In genomic region chr13:34075893-34076292, GRCm38 (mm10) we compare ENCODE assay signal across 8 mouse cellular contexts. TPM values are rescaled to one million over a fixed set of nuclear protein-coding genes. Genes with fewer than 3 reads are reported as not detected.
DNase-seq lines count a peak whose midpoint lies in the region; ATAC-seq and TF ChIP-seq lines count a peak whose summit lies in the region.
"Not testable (repeated sequence)": the region's sequence is repeated elsewhere in the genome, so short reads cannot be mapped to it uniquely, and the experiment has no call there.

No protein-coding gene starts in this region.

- peak overlapping the region; percentile 79 for H3K4me2 ChIP-seq in forebrain, embryonic 16.5 days (ENCODE audit: low read length)
- peak overlapping the region; percentile 89; the same call in 1 of the 2 replicates for H3K4me2 ChIP-seq in hindbrain, embryonic 11.5 days (replicated peaks; ENCODE audit: low read depth, low read length)
- H3K4me2 ChIP-seq in intestine, embryonic 15.5 days (replicated peaks), result peak overlapping the region; percentile 94
- peak overlapping the region; percentile 87; the same call in 1 of the 2 replicates for H3K4me2 ChIP-seq in lung, postnatal 0 days (replicated peaks; ENCODE audit: low read depth, low read length)
- H3K4me2 ChIP-seq in midbrain, embryonic 15.5 days, result peak overlapping the region; percentile 65
- H3K4me2 ChIP-seq in neural tube, embryonic 14.5 days (ENCODE audit: low read depth, low read length), result peak overlapping the region; percentile 61

- DNase-seq in 3T3-L1 (ENCODE audit: low read depth, low spot score), result peak; percentile 56
- not testable (repeated sequence) for DNase-seq in hindbrain, embryonic 11.5 days (ENCODE audit: low spot score); lung, postnatal 0 days (ENCODE audit: low spot score)

- not testable (repeated sequence) for H3K27me3 ChIP-seq in forebrain, embryonic 16.5 days (replicated peaks; ENCODE audit: control insufficient read depth, insufficient read depth, low read length); hindbrain, embryonic 11.5 days (ENCODE audit: control insufficient read depth, insufficient read depth, low read length); intestine, embryonic 15.5 days (replicated peaks); lung, postnatal 0 days (replicated peaks; ENCODE audit: insufficient read depth, low read length); midbrain, embryonic 15.5 days (replicated peaks); neural tube, embryonic 14.5 days (ENCODE audit: control insufficient read depth, insufficient read depth, low read length)

- H3K27ac ChIP-seq in cortical plate, adult 2 months (ENCODE audit: insufficient read depth, low read length); forebrain, embryonic 16.5 days (ENCODE audit: low read length); intestine, embryonic 15.5 days; lung, postnatal 0 days (ENCODE audit: low read length); neural tube, embryonic 14.5 days (ENCODE audit: low read depth, low read length): not testable (repeated sequence)
- H3K27ac ChIP-seq in hindbrain, embryonic 11.5 days (ENCODE audit: low read depth, low read length), result 0 out of 2 replicates have a peak overlapping the region, but pooled peaks have one; percentile 76
- H3K27ac ChIP-seq in midbrain, embryonic 15.5 days, result peak overlapping the region; percentile 90

- TF ChIP-seq POLR2A in cortical plate, adult 2 months (IDR thresholded peaks at IDR 0.05; ENCODE audit: extremely low read depth, insufficient read depth, low read length), result not testable (repeated sequence)

- ATAC-seq in forebrain, embryonic 16.5 days; hindbrain, embryonic 11.5 days (ENCODE audit: low FRiP score); intestine, embryonic 15.5 days; lung, postnatal 0 days; midbrain, embryonic 15.5 days (replicated peaks); neural tube, embryonic 14.5 days (ENCODE audit: low read depth): not testable (repeated sequence)

- not testable (repeated sequence) for TF ChIP-seq EP300 in lung, postnatal 0 days (IDR thresholded peaks at IDR 0.05)

- H3K4me3 ChIP-seq in cortical plate, adult 2 months (ENCODE audit: insufficient read depth, low read length), result peak overlapping the region; percentile 91; the same call in 1 of the 2 replicates
- peak overlapping the region; percentile 95 for H3K4me3 ChIP-seq in forebrain, embryonic 16.5 days (replicated peaks; ENCODE audit: low read length)
- peak overlapping the region; percentile 77; the same call in 1 of the 2 replicates for H3K4me3 ChIP-seq in hindbrain, embryonic 11.5 days (ENCODE audit: low read depth, low read length)
- not testable (repeated sequence) for H3K4me3 ChIP-seq in intestine, embryonic 15.5 days (replicated peaks); lung, postnatal 0 days (ENCODE audit: low read depth, low read length)
- H3K4me3 ChIP-seq in midbrain, embryonic 15.5 days, result peak overlapping the region; percentile 85
- H3K4me3 ChIP-seq in neural tube, embryonic 14.5 days (ENCODE audit: low read depth, low read length), result peak overlapping the region; percentile 84

- not testable (repeated sequence) for H3K4me1 ChIP-seq in cortical plate, adult 2 months (ENCODE audit: control insufficient read depth, insufficient read depth, low read length); hindbrain, embryonic 11.5 days (replicated peaks; ENCODE audit: control insufficient read depth, insufficient read depth, low read length); intestine, embryonic 15.5 days (replicated peaks)
- H3K4me1 ChIP-seq in forebrain, embryonic 16.5 days (replicated peaks; ENCODE audit: control insufficient read depth, insufficient read depth, low read length), result peaks cover 14% of the 10 kb centered on the region
- peaks cover 13% of the 10 kb centered on the region; the same call in 1 of the 2 replicates for H3K4me1 ChIP-seq in lung, postnatal 0 days (ENCODE audit: insufficient read depth, low read depth, low read length)
- peaks cover 42% of the 10 kb centered on the region for H3K4me1 ChIP-seq in midbrain, embryonic 15.5 days
- H3K4me1 ChIP-seq in neural tube, embryonic 14.5 days (ENCODE audit: control insufficient read depth, insufficient read depth, low read length), result peaks cover 19% of the 10 kb centered on the region

- 79% methylated on average over 6 of the region's 6 CpGs for WGBS in forebrain, embryonic 16.5 days
- WGBS in hindbrain, embryonic 11.5 days, result 80% methylated on average over 6 of the region's 6 CpGs
- WGBS in intestine, embryonic 15.5 days, result 80% methylated on average over 6 of the region's 6 CpGs
- 79% methylated on average over 6 of the region's 6 CpGs for WGBS in lung, postnatal 0 days
- 50% methylated on average over 6 of the region's 6 CpGs for WGBS in midbrain, embryonic 15.5 days
- WGBS in neural tube, embryonic 14.5 days, result 75% methylated on average over 6 of the region's 6 CpGs

- H3K9ac ChIP-seq in forebrain, embryonic 16.5 days (replicated peaks; ENCODE audit: low read depth, low read length); hindbrain, embryonic 11.5 days (ENCODE audit: low read depth, low read length); intestine, embryonic 15.5 days; lung, postnatal 0 days (replicated peaks; ENCODE audit: low read depth); neural tube, embryonic 14.5 days (replicated peaks; ENCODE audit: low read depth, low read length): not testable (repeated sequence)
- H3K9ac ChIP-seq in midbrain, embryonic 15.5 days, result peak overlapping the region; percentile 98

- H3K9me3 ChIP-seq in forebrain, embryonic 16.5 days (ENCODE audit: control insufficient read depth, low read length); hindbrain, embryonic 11.5 days (ENCODE audit: control insufficient read depth, low read length); intestine, embryonic 15.5 days; lung, postnatal 0 days (ENCODE audit: low read length); midbrain, embryonic 15.5 days; neural tube, embryonic 14.5 days (ENCODE audit: control insufficient read depth, low read length): not testable (repeated sequence)

- TF ChIP-seq CTCF in cortical plate, adult 2 months (IDR thresholded peaks at IDR 0.05; ENCODE audit: extremely low read depth, insufficient read depth, low read length); lung, postnatal 0 days (IDR thresholded peaks at IDR 0.05): not testable (repeated sequence)

- not testable (repeated sequence) for H3K36me3 ChIP-seq in forebrain, embryonic 16.5 days (ENCODE audit: control insufficient read depth, insufficient read depth); hindbrain, embryonic 11.5 days (ENCODE audit: control insufficient read depth, insufficient read depth, low read length); intestine, embryonic 15.5 days; lung, postnatal 0 days (ENCODE audit: insufficient read depth, low read length); midbrain, embryonic 15.5 days (replicated peaks)
- H3K36me3 ChIP-seq in neural tube, embryonic 14.5 days (ENCODE audit: control insufficient read depth, insufficient read depth, low read length), result peaks cover 18% of the 10 kb centered on the region

RNA-seq across cellular contexts. Expression of gene Tubb2a, which starts 1.9 kb away (rescaled TPM):
- 1,313 and 1,351 TPM in 2 replicates for polyA plus RNA-seq in cortical plate, adult 2 months (2012; rRNA removed)
- polyA plus RNA-seq in forebrain, embryonic 16.5 days (2015; fragmentation: Nextera tagmentation; extraction: Ambion mirVana), result 1,717 and 2,137 TPM in 2 replicates
- 422 and 447 TPM in 2 replicates for polyA plus RNA-seq in hindbrain, embryonic 11.5 days (2014; fragmentation: Nextera tagmentation; extraction: Ambion mirVana)
- polyA plus RNA-seq in intestine, embryonic 15.5 days (2015; fragmentation: Nextera tagmentation; extraction: Ambion mirVana), result 170 TPM in 2 replicates
- 152 and 167 TPM in 2 replicates for polyA plus RNA-seq in lung, postnatal 0 days (2015; fragmentation: Nextera tagmentation; extraction: Ambion mirVana)
- polyA plus RNA-seq in midbrain, embryonic 15.5 days (2015; fragmentation: Nextera tagmentation; extraction: Ambion mirVana), result 3,188 and 3,263 TPM in 2 replicates
- polyA plus RNA-seq in neural tube, embryonic 14.5 days (2014; fragmentation: Nextera tagmentation; extraction: Ambion mirVana), result 2,423 and 2,884 TPM in 2 replicates

RNA-seq across cellular contexts. Expression of gene Bphl, which starts 38.5 kb away (rescaled TPM):
- polyA plus RNA-seq in cortical plate, adult 2 months (2012; rRNA removed), result 51.4 and 54.0 TPM in 2 replicates
- polyA plus RNA-seq in forebrain, embryonic 16.5 days (2015; fragmentation: Nextera tagmentation; extraction: Ambion mirVana), result 35.5 and 39.0 TPM in 2 replicates
- 30.3 and 31.1 TPM in 2 replicates for polyA plus RNA-seq in hindbrain, embryonic 11.5 days (2014; fragmentation: Nextera tagmentation; extraction: Ambion mirVana)
- polyA plus RNA-seq in intestine, embryonic 15.5 days (2015; fragmentation: Nextera tagmentation; extraction: Ambion mirVana), result 57.6 and 60.4 TPM in 2 replicates
- polyA plus RNA-seq in lung, postnatal 0 days (2015; fragmentation: Nextera tagmentation; extraction: Ambion mirVana), result 55.3 and 70.4 TPM in 2 replicates
- polyA plus RNA-seq in midbrain, embryonic 15.5 days (2015; fragmentation: Nextera tagmentation; extraction: Ambion mirVana), result 35.4 and 36.8 TPM in 2 replicates
- 41.3 and 41.6 TPM in 2 replicates for polyA plus RNA-seq in neural tube, embryonic 14.5 days (2014; fragmentation: Nextera tagmentation; extraction: Ambion mirVana)

RNA-seq across cellular contexts. Expression of gene Tubb2b, which starts 54.4 kb away (rescaled TPM):
- 264 and 334 TPM in 2 replicates for polyA plus RNA-seq in cortical plate, adult 2 months (2012; rRNA removed)
- polyA plus RNA-seq in forebrain, embryonic 16.5 days (2015; fragmentation: Nextera tagmentation; extraction: Ambion mirVana), result 1,170 and 1,210 TPM in 2 replicates
- 318 and 341 TPM in 2 replicates for polyA plus RNA-seq in hindbrain, embryonic 11.5 days (2014; fragmentation: Nextera tagmentation; extraction: Ambion mirVana)
- 33.5 and 34.2 TPM in 2 replicates for polyA plus RNA-seq in intestine, embryonic 15.5 days (2015; fragmentation: Nextera tagmentation; extraction: Ambion mirVana)
- 6.0 and 7.5 TPM in 2 replicates for polyA plus RNA-seq in lung, postnatal 0 days (2015; fragmentation: Nextera tagmentation; extraction: Ambion mirVana)
- 1,126 and 1,130 TPM in 2 replicates for polyA plus RNA-seq in midbrain, embryonic 15.5 days (2015; fragmentation: Nextera tagmentation; extraction: Ambion mirVana)
- polyA plus RNA-seq in neural tube, embryonic 14.5 days (2014; fragmentation: Nextera tagmentation; extraction: Ambion mirVana), result 629 and 667 TPM in 2 replicates
